Mouse (Mus musculus) midbrain, postnatal 0 days (tissue): ENCODE data around the gene Gm28051. TPM values are rescaled to one million over a fixed set of nuclear protein-coding genes. Genes with fewer than 3 reads are reported as not detected.
A peak's percentile ranks its signal among the peaks of the same experiment; 100 is the strongest.

Experiments used
- ATAC-seq: fragments of 200-750 bp; cut with Nextera tagmentation; 2 replicates; pipeline ENCODE4 v1.8.0; 2017; ENCODE audit warnings: moderate number of reproducible peaks, mild to moderate bottlenecking, moderate TSS enrichment, moderate library complexity; ENCODE audit not compliant: low FRiP score
- DNase-seq: peaks from one replicate; pipeline ENCODE4 v3.0.0-alpha.2; 2015; ENCODE audit warnings: low spot score
- H3K27ac ChIP-seq: fragments of 300-500 bp; sonication (generic); 2 replicates; pipeline ENCODE4 v1.5.1; 2014; ENCODE audit warnings: low read depth, mild to moderate bottlenecking, low read length, mixed read lengths
- H3K27me3 ChIP-seq: fragments of 300-500 bp; sonication (generic); 2 replicates; pipeline ENCODE4 v1.6.1; 2014; ENCODE audit warnings: low read length, control low read depth, mixed read lengths; ENCODE audit not compliant: insufficient read depth
- H3K36me3 ChIP-seq: fragments of 300-500 bp; sonication (generic); 2 replicates; pipeline ENCODE4 v1.6.1; 2014; ENCODE audit warnings: low read length, control low read depth, mixed read lengths; ENCODE audit not compliant: insufficient read depth
- H3K4me1 ChIP-seq: fragments of 300-500 bp; sonication (generic); 2 replicates; pipeline ENCODE4 v1.6.1; 2014; ENCODE audit warnings: mild to moderate bottlenecking, control low read depth, antibody characterized with exemption, low read length, mixed read lengths; ENCODE audit not compliant: insufficient read depth
- H3K4me2 ChIP-seq: fragments of 300-500 bp; sonication (generic); 2 replicates; pipeline ENCODE4 v1.6.1; 2014; ENCODE audit warnings: low read depth, mild to moderate bottlenecking, low read length, mixed read lengths; ENCODE audit not compliant: poor library complexity, severe bottlenecking
- H3K4me3 ChIP-seq: fragments of 300-500 bp; sonication (generic); 2 replicates; pipeline ENCODE4 v1.5.1; 2014; ENCODE audit warnings: low read depth, mild to moderate bottlenecking, low read length, moderate library complexity
- H3K9ac ChIP-seq: fragments of 300-500 bp; sonication (generic); replicated peaks from 2 replicates; pipeline ENCODE4 v1.6.1; 2014; ENCODE audit warnings: mild to moderate bottlenecking, low read length, moderate library complexity, mixed read lengths; ENCODE audit not compliant: poor library complexity, severe bottlenecking
- H3K9me3 ChIP-seq: fragments of 300-500 bp; sonication (generic); 2 replicates; pipeline ENCODE4 v1.6.1; 2016; ENCODE audit warnings: low read length, control low read depth
- CTCF ChIP-seq: IDR thresholded peaks from 2 replicates; pipeline ENCODE4 v1.5.1; 2016; ENCODE audit warnings: antibody characterized with exemption, mild to moderate bottlenecking
- WGBS: fragments of 180-500 bp; shearing (Covaris S2); extraction: QIAGEN DNeasy Blood & Tissue Kit; methylation state at CpG from one replicate; pipeline ENCODE4 v1.1.7; 2014; 5-methylcytosine and 5-hydroxymethylcytosine counted together
- polyA plus RNA-seq: library from polyadenylated mRNA; unstranded; fragments of >200 nt; fragmentation: Nextera tagmentation; extraction: Ambion mirVana; gene quantifications from 2 replicates; pipeline ENCODE4 v1.2.1, GENCODE M21; 2015
- total RNA-seq: library from RNA; depleted of rRNA; stranded (reverse); fragments of >200 nt; gene quantifications from 2 replicates; pipeline ENCODE4 v1.2.3, GENCODE M21; 2014

The Gm28051 gene
- total and polyA plus RNA-seq, 2 experiments from 2014 or later = 0.93 TPM; not detected in 1

DNA sequence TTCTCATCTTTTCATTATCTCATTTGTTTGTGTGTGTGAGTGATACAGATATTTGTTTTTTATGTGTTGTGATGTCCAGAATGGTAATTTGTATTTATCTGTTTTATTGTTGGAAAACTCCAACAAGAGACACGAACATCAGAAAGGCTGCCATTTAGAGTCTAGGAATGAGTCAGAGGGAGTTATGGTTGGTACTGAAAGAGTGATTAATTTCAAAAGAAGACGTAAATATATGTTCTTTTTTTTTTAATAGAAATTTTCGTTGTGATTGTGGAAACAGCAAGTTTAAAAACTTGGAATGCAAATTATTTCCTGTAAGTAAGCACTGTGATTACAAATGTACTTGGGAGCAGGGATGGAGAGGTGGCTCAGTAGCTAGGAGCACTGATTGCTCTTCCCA, 4.1 kb upstream of the Gm28051 start:
- Histone ChIP-seq H3K4me3 (no peak overlapping the region), H3K9me3 (no peaks in the 10 kb centered on the region), H3K27me3 (no peaks in the 10 kb centered on the region), H3K36me3 (peaks cover 17% of the 10 kb centered on the region), H3K27ac (no peak overlapping the region), H3K4me1 (peaks cover 9% of the 10 kb centered on the region), H3K4me2 (no peak overlapping the region), H3K9ac (no peak overlapping the region)
- 94% methylated on average over 3 of the region's 3 CpGs for WGBS
- ATAC-seq (no peak), DNase-seq (no peak)
- no peak for TF ChIP-seq CTCF

DNA sequence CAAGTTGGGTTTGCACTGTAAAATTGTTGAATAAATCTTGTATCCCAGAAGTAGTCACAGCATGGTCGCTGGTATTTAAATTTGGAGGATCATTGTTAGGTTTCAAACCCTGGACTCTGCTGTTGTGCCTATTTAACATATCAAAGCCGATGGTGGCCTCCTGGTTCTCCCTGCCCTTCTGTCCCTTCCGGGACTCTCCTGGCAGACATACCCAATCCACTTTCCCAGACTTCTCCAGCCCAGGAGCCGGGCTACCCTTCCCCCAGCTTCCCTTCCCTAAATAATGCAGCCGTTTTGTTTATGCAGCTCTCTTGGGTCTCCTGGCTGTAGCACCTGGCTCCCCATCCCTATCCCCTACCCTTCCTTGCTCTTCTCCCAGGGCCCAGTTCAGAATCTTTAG, 1.4 kb upstream of the Gm28051 start:
- Histone ChIP-seq H3K4me1 (peaks cover 9% of the 10 kb centered on the region), H3K27me3 (no peaks in the 10 kb centered on the region), H3K4me3 (peak overlapping the region; percentile 85), H3K9ac (peak overlapping the region; percentile 75; the same call in 1 of the 2 replicates), H3K9me3 (no peaks in the 10 kb centered on the region), H3K27ac (no peak overlapping the region), H3K4me2 (peak overlapping the region; percentile 88), H3K36me3 (0 out of 2 replicates have a peak, but pooled peaks cover 3% of the 10 kb centered on the region)
- 1% methylated on average over 5 of the region's 5 CpGs for WGBS
- DNase-seq = no peak
- no peak for ATAC-seq
- TF ChIP-seq CTCF = no peak

DNA sequence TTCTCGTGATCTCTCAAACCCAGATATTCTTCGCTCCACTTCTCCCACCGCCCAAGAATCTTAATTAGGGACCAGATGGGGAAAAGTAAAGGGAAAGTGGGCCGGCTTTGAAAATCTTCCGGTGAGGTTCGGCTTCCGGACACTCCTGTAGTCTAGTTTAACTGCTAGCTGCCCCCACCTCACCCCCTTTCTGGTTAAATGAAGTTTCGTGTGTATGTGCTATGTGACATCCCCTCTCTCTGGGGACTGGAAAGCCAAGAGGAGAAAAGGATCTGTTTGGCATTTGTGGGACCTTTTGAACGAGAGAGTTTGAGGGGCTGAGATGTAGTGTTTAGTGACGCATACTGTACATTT, 815 bp upstream of the Gm28051 start, which contains the start of gene Gm20604:
Gm20604 (minus strand) TSS at position 270 of the 354 bp plus-strand sequence.
- Histone ChIP-seq H3K4me3 (peak within 1 kb of the TSS; percentile 85), H3K9me3 (no peaks in the 10 kb centered on the region), H3K4me1 (peaks cover 9% of the 10 kb centered on the region), H3K9ac (peak within 1 kb of the TSS; percentile 75), H3K4me2 (peak within 1 kb of the TSS; percentile 88), H3K27me3 (no peaks in the 10 kb centered on the region), H3K36me3 (0 out of 2 replicates have a peak, but pooled peaks cover 3% of the 10 kb centered on the region), H3K27ac (peak within 1 kb of the TSS; percentile 82)
- TF ChIP-seq CTCF = no peak
- under 1% methylated on average over 10 of the region's 10 CpGs for WGBS
- DNase-seq = peak; percentile 34
- ATAC-seq = no peak

DNA sequence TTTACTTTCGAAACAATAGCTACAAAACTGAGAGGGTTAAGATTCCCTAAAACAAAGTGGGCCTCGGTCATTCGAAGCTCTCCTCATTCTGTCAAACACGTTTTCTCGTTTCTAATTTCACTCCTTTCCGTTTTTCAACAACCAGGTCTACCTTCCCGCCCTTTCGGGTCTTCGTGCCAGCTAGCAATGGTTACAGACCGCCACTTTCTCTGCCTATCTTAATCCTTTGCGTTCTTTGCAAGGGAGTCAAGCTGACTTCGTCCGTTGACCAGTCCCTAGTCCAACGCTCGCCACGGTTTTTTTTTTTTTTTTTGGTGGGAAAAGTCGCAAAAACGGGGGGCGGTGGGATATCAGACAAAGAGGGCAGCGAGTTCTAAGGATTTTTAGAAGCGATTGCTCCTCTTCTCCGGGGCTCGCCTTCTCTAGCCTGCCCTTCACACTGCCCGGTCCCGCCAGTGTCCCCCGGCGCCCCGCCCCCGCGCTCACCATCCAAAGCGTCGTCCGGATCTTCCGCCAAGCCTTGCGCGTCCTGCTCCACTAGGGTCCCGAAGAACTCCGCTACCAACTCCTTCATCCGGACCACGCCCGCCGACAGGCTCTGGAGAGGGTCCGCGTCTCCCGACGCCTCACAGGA, 393 bp downstream of the Gm28051 start:
- DNase-seq (no peak), ATAC-seq (peak; percentile 2; the same call in 1 of the 2 replicates)
- no peaks in the 10 kb centered on the region for H3K9me3 ChIP-seq
- H3K9ac ChIP-seq = peak overlapping the region; percentile 65
- no peaks in the 10 kb centered on the region for H3K27me3 ChIP-seq
- no peaks in the 10 kb centered on the region for H3K36me3 ChIP-seq
- peak overlapping the region; percentile 82 for H3K27ac ChIP-seq
- peaks cover 9% of the 10 kb centered on the region for H3K4me1 ChIP-seq
- 1% methylated on average over 45 of the region's 46 CpGs for WGBS
- H3K4me3 ChIP-seq = peak overlapping the region; percentile 85
- H3K4me2 ChIP-seq = peak overlapping the region; percentile 88
- TF ChIP-seq CTCF = no peak

DNA sequence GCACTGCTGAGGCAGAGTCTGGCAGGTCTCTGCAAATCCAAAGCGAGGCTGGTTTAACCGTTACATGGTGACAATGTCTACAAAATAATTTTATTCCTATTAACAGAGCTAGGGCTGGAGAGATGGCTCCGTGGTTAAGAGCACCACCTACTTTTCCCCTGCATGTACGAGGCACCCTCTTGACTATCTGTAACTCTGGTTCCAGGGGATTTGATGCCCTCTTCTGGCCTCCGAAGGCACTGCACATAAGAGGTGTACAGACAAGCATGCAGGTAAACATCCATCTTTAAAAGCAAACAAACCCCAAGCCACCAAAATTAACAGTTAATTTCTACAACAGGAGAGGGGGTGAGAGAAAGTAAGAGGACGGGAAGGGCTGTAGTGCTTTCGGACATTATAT, 1.3 kb downstream of the Gm28051 start:
- WGBS = 87% methylated on average over 7 of the region's 7 CpGs
- peak overlapping the region; percentile 88 for H3K4me2 ChIP-seq
- H3K27ac ChIP-seq = no peak overlapping the region
- peak; percentile 61 for TF ChIP-seq CTCF
- peaks cover 9% of the 10 kb centered on the region for H3K4me1 ChIP-seq
- H3K9ac ChIP-seq = peak overlapping the region; percentile 65; the same call in 1 of the 2 replicates
- no peaks in the 10 kb centered on the region for H3K9me3 ChIP-seq
- no peaks in the 10 kb centered on the region for H3K36me3 ChIP-seq
- H3K4me3 ChIP-seq = peak overlapping the region; percentile 85; the same call in 1 of the 2 replicates
- ATAC-seq (no peak), DNase-seq (no peak)
- H3K27me3 ChIP-seq = no peaks in the 10 kb centered on the region

DNA sequence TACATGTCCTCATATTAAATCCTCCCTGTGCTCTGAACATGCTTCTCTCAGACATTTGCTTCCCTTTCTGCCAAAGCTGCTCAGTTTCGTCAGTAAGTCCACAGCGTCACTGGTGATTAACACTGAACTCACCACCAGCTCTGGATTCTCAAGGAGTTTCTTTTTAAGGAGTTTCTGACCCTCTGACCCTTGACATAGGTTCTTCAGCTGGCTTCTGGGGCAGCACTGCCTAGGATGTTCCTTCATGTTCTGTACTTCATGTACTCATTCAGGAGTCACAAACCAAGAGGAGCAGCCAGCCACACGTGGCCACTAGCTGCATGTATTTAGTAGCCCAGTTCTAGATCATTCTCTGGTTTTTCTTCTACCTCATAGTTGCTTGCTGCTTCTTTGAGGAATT, 9.3 kb downstream of the Gm28051 start:
- DNase-seq = no peak
- Histone ChIP-seq H3K4me1 (no peaks in the 10 kb centered on the region), H3K9ac (no peak overlapping the region), H3K9me3 (no peaks in the 10 kb centered on the region), H3K4me3 (no peak overlapping the region), H3K27ac (no peak overlapping the region), H3K27me3 (no peaks in the 10 kb centered on the region), H3K4me2 (no peak overlapping the region), H3K36me3 (0 out of 2 replicates have a peak, but pooled peaks cover 3% of the 10 kb centered on the region)
- no peak for TF ChIP-seq CTCF
- no peak for ATAC-seq
- WGBS = 88% methylated on average over 3 of the region's 3 CpGs
